9 mouse cellular contexts compared by ENCODE assay signal in the genomic region with DNA sequence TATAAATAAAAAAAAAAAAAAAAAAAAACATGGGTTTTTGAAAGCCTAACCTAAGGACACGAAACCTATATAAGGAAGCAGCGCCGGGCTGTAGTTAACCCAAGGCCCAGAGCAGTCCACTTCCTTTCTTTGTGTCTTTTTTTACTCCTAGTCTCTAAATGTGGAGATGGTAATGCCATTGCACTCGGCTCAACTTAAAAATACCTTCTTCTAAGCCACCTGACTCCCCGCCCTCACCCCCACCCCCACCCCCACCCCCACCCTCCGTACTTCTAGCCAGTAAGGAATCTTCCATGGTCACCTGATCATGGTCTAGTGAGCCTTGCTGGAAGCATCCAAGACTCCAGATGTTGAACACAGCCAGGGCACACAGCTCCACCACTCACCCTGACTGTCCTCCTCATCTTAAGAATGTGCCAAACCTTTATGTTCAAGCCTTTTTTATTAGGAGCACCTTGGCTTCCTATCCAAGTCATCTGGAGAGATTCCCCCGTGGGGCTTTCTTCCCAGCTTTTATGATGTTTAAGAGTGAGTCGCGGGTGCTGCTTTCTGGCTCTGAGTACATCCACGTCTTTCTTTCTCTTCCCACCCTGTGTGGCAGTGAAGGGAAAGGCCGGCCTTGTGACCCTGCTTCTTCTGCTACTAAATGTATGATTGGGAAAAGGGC. TPM values are rescaled to one million over a fixed set of nuclear protein-coding genes. Genes with fewer than 3 reads are reported as not detected.
DNase-seq lines count a peak whose midpoint lies in the region; ATAC-seq and TF ChIP-seq lines count a peak whose summit lies in the region.
"Had no signal": no experiment of that assay in that cellular context is flagged by ENCODE, and none has a peak within 500 bp of the region (broad histone marks: within the 10 kb centered on the region; RNA-seq: fewer than 3 reads in every experiment).

No protein-coding gene starts in this region.

- peak overlapping the region; percentile 88 for H3K27ac ChIP-seq in heart, embryonic 13.5 days (replicated peaks)
- H3K27ac ChIP-seq in neural tube, embryonic 13.5 days (replicated peaks), result 0 out of 2 replicates have a peak overlapping the region, but pooled peaks have one; percentile 3
- peak overlapping the region; percentile 73 for H3K27ac ChIP-seq in limb, embryonic 14.5 days (replicated peaks; ENCODE audit: low read depth, low read length)

- H3K9me3 ChIP-seq in heart, embryonic 13.5 days, result no peaks in the 10 kb centered on the region
- no peaks in the 10 kb centered on the region for H3K9me3 ChIP-seq in neural tube, embryonic 13.5 days
- no peaks in the 10 kb centered on the region for H3K9me3 ChIP-seq in limb, embryonic 14.5 days (ENCODE audit: control insufficient read depth, low read length)
- H3K9me3 ChIP-seq: midbrain, embryonic 13.5 days had no signal

- no peak for TF ChIP-seq POLR2A in limb, embryonic 14.5 days (IDR thresholded peaks at IDR 0.05; ENCODE audit: borderline replicate concordance, extremely low read depth, insufficient read depth, insufficient read length)

- no peak overlapping the region for H3K4me3 ChIP-seq in heart, embryonic 13.5 days
- H3K4me3 ChIP-seq in neural tube, embryonic 13.5 days, result no peak overlapping the region
- no peak overlapping the region for H3K4me3 ChIP-seq in limb, embryonic 14.5 days (replicated peaks; ENCODE audit: low read length)
- H3K4me3 ChIP-seq: midbrain, embryonic 13.5 days had no signal

- intact Hi-C loops in left cerebral cortex, postnatal 4 days (cut with DNase I), result no loop called here

- H3K27me3 ChIP-seq in heart, embryonic 13.5 days (replicated peaks), result no peaks in the 10 kb centered on the region
- H3K27me3 ChIP-seq in neural tube, embryonic 13.5 days, result no peaks in the 10 kb centered on the region
- no peaks in the 10 kb centered on the region for H3K27me3 ChIP-seq in limb, embryonic 14.5 days (ENCODE audit: control insufficient read depth, insufficient read depth, low read length)
- H3K27me3 ChIP-seq: midbrain, embryonic 13.5 days had no signal

- ATAC-seq in heart, embryonic 13.5 days (ENCODE audit: extremely low read depth, insufficient number of reproducible peaks, low FRiP score, low TSS enrichment), result no peak
- no peak for ATAC-seq in neural tube, embryonic 13.5 days (ENCODE audit: low read depth)
- no peak for ATAC-seq in limb, embryonic 14.5 days (ENCODE audit: low FRiP score, low read depth)
- ATAC-seq: midbrain, embryonic 13.5 days had no signal

- 61% methylated on average over 11 of the region's 11 CpGs for WGBS in heart, embryonic 13.5 days
- 78% methylated on average over 11 of the region's 11 CpGs for WGBS in neural tube, embryonic 13.5 days
- 57% methylated on average over 11 of the region's 11 CpGs for WGBS in limb, embryonic 14.5 days

- peaks cover 61% of the 10 kb centered on the region for H3K4me1 ChIP-seq in heart, embryonic 13.5 days
- H3K4me1 ChIP-seq in neural tube, embryonic 13.5 days (replicated peaks), result peaks cover 18% of the 10 kb centered on the region
- peaks cover 34% of the 10 kb centered on the region for H3K4me1 ChIP-seq in limb, embryonic 14.5 days (ENCODE audit: control insufficient read depth, insufficient read depth, low read length)

- no peak for DNase-seq in heart, adult 8-10 months (ENCODE audit: low spot score)
- DNase-seq in neural tube, embryonic 10.5 days (ENCODE audit: extremely low spot score, low spot score), result no peak
- DNase-seq in limb, embryonic 14.5 days (ENCODE audit: low spot score), result no peak
- no peak for DNase-seq in adrenal gland, postnatal 36 days
- no peak for DNase-seq in right cerebral cortex, postnatal 14 days
- no peak for DNase-seq in left cerebral cortex, postnatal 4 days

- no peak overlapping the region for H3K9ac ChIP-seq in heart, embryonic 13.5 days
- no peak overlapping the region for H3K9ac ChIP-seq in neural tube, embryonic 13.5 days
- peak overlapping the region; percentile 12; the same call in 1 of the 2 replicates for H3K9ac ChIP-seq in limb, embryonic 14.5 days (ENCODE audit: low read depth, low read length, severe bottlenecking)
- H3K9ac ChIP-seq: midbrain, embryonic 13.5 days had no signal

- H3K4me2 ChIP-seq in heart, embryonic 13.5 days, result peak overlapping the region; percentile 57
- H3K4me2 ChIP-seq in neural tube, embryonic 13.5 days, result no peak overlapping the region
- H3K4me2 ChIP-seq in limb, embryonic 14.5 days (replicated peaks; ENCODE audit: low read depth, low read length, severe bottlenecking), result peak overlapping the region; percentile 37; the same call in 1 of the 2 replicates

- H3K36me3 ChIP-seq in heart, embryonic 13.5 days, result no peaks in the 10 kb centered on the region
- H3K36me3 ChIP-seq in neural tube, embryonic 13.5 days, result no peaks in the 10 kb centered on the region
- H3K36me3 ChIP-seq in limb, embryonic 14.5 days (ENCODE audit: control insufficient read depth, insufficient read depth, low read length), result no peaks in the 10 kb centered on the region
- H3K36me3 ChIP-seq: midbrain, embryonic 13.5 days had no signal

RNA-seq across cellular contexts. Expression of gene Plpp1, which starts 48.1 kb away (rescaled TPM):
- polyA plus RNA-seq in heart, embryonic 13.5 days (2015; fragmentation: Nextera tagmentation; extraction: Ambion mirVana), result 49.9 and 54.1 TPM in 2 replicates
- 10 to 100 TPM; 36.4 to 44.4 (median 39.3) TPM for total RNA-seq in heart, adult 8-10 months (2022)
- 49.3 and 52.7 TPM in 2 replicates for polyA plus RNA-seq in neural tube, embryonic 13.5 days (2015; fragmentation: Nextera tagmentation; extraction: Ambion mirVana)
- 48.8 and 52.9 TPM in 2 replicates for polyA plus RNA-seq in limb, embryonic 14.5 days (2012; rRNA removed)
- 66.0 and 70.9 TPM in 2 replicates for polyA plus RNA-seq in limb, embryonic 14.5 days (2014; fragmentation: Nextera tagmentation; extraction: Ambion mirVana)
- total RNA-seq in adrenal gland, postnatal 36 days (2021), result 100 to 1,000 TPM; 253 to 287 TPM
- total RNA-seq in left cerebral cortex, postnatal 4 days (2021), result 10 to 100 TPM; 32.1 to 32.9 TPM

Comparison
In these comparisons a context has a peak if more than half of its experiments do, and no peak if none do; other contexts are left out.
1. H3K27ac ChIP-seq: peak in every context shown above with its lines; median percentile 88 in heart, embryonic 13.5 days; 73 in limb, embryonic 14.5 days; 3 in neural tube, embryonic 13.5 days.
2. RNA of gene Plpp1, which starts 48.1 kb away (total RNA-seq): 253 to 287 TPM in adrenal gland, postnatal 36 days; 36.4 to 44.4 TPM in heart, adult 8-10 months and 32.1 to 32.9 TPM in left cerebral cortex, postnatal 4 days; every median in the first group is over 4 times any median in the second.